Mouse (Mus musculus): ENCODE measurements around the gene Arsb. TPM values are rescaled to one million over a fixed set of nuclear protein-coding genes. Genes with fewer than 3 reads are reported as not detected.

Arsb gene
- total and polyA plus RNA-seq, 2 experiments, result 7.3 to 19.1 TPM

- Histone ChIP-seq H3K9ac (ENCODE audit: low read depth, low read length) (no peak overlapping the region), H3K27me3 (ENCODE audit: control insufficient read depth, insufficient read depth, low read length) (no peaks in the 10 kb centered on the region), H3K27ac (replicated peaks; ENCODE audit: insufficient read depth, low read depth, low read length) (no peak overlapping the region), H3K79me2 (ENCODE audit: control insufficient read depth, insufficient read depth, low read length) (no peaks in the 10 kb centered on the region), H3K4me3 (ENCODE audit: insufficient read depth, low read depth, low read length) (no peak overlapping the region), H3K4me1 (ENCODE audit: control insufficient read depth, insufficient read depth, low read length) (no peaks in the 10 kb centered on the region; the same call in 1 of the 2 replicates), H3K36me3 (ENCODE audit: control insufficient read depth, insufficient read depth, low read length) (no peaks in the 10 kb centered on the region; the same call in 1 of the 2 replicates)
- TF ChIP-seq POLR2A (IDR thresholded peaks at IDR 0.05; ENCODE audit: extremely low read depth, insufficient read depth, low read length) (no peak), CTCF (IDR thresholded peaks at IDR 0.05; ENCODE audit: low read depth, low read length) (no peak)
- no peak for DNase-seq (ENCODE audit: extremely low read depth, low read depth, low spot score)
- 72% methylated on average over 2 of the region's 2 CpGs for WGBS
These were observed 58.3 kb downstream of the Arsb start for GRCm38 (mm10) chr13:93829565-93830293.

GRCm38 (mm10) chr13:93830294-93830645 is 58.8 kb downstream of the Arsb start:
- WGBS, result 57% methylated on average over 6 of the region's 6 CpGs
- Histone ChIP-seq H3K27me3 (ENCODE audit: control insufficient read depth, insufficient read depth, low read length) (no peaks in the 10 kb centered on the region), H3K9ac (ENCODE audit: low read depth, low read length) (no peak overlapping the region), H3K27ac (replicated peaks; ENCODE audit: insufficient read depth, low read depth, low read length) (no peak overlapping the region), H3K36me3 (ENCODE audit: control insufficient read depth, insufficient read depth, low read length) (no peaks in the 10 kb centered on the region; the same call in 1 of the 2 replicates), H3K4me1 (ENCODE audit: control insufficient read depth, insufficient read depth, low read length) (no peaks in the 10 kb centered on the region; the same call in 1 of the 2 replicates), H3K79me2 (ENCODE audit: control insufficient read depth, insufficient read depth, low read length) (no peaks in the 10 kb centered on the region), H3K4me3 (ENCODE audit: insufficient read depth, low read depth, low read length) (no peak overlapping the region)
- TF ChIP-seq CTCF (IDR thresholded peaks at IDR 0.05; ENCODE audit: low read depth, low read length), result no peak
- TF ChIP-seq POLR2A (IDR thresholded peaks at IDR 0.05; ENCODE audit: extremely low read depth, insufficient read depth, low read length), result no peak
- no peak for DNase-seq (ENCODE audit: extremely low read depth, low read depth, low spot score)

GRCm38 (mm10) chr13:93837481-93838225 is 66.2 kb downstream of the Arsb start:
- no peak for DNase-seq (ENCODE audit: extremely low read depth, low read depth, low spot score)
- H3K9ac ChIP-seq (ENCODE audit: low read depth, low read length), result no peak overlapping the region
- H3K27me3 ChIP-seq (ENCODE audit: control insufficient read depth, insufficient read depth, low read length), result no peaks in the 10 kb centered on the region
- WGBS, result 94% methylated on average over 12 of the region's 12 CpGs
- H3K27ac ChIP-seq (replicated peaks; ENCODE audit: insufficient read depth, low read depth, low read length), result no peak overlapping the region
- peaks cover 5% of the 10 kb centered on the region; the same call in 1 of the 2 replicates for H3K4me1 ChIP-seq (ENCODE audit: control insufficient read depth, insufficient read depth, low read length)
- no peak overlapping the region for H3K4me3 ChIP-seq (ENCODE audit: insufficient read depth, low read depth, low read length)
- H3K79me2 ChIP-seq (ENCODE audit: control insufficient read depth, insufficient read depth, low read length), result no peaks in the 10 kb centered on the region
- TF ChIP-seq POLR2A (IDR thresholded peaks at IDR 0.05; ENCODE audit: extremely low read depth, insufficient read depth, low read length) (no peak), CTCF (IDR thresholded peaks at IDR 0.05; ENCODE audit: low read depth, low read length) (no peak)
- H3K36me3 ChIP-seq (ENCODE audit: control insufficient read depth, insufficient read depth, low read length), result no peaks in the 10 kb centered on the region

GRCm38 (mm10) chr13:93838431-93839136 is 67.2 kb downstream of the Arsb start:
- 49% methylated on average over 8 of the region's 8 CpGs for WGBS
- Histone ChIP-seq H3K79me2 (ENCODE audit: control insufficient read depth, insufficient read depth, low read length) (no peaks in the 10 kb centered on the region), H3K27ac (replicated peaks; ENCODE audit: insufficient read depth, low read depth, low read length) (no peak overlapping the region), H3K9ac (ENCODE audit: low read depth, low read length) (no peak overlapping the region), H3K4me3 (ENCODE audit: insufficient read depth, low read depth, low read length) (no peak overlapping the region), H3K4me1 (ENCODE audit: control insufficient read depth, insufficient read depth, low read length) (peaks cover 5% of the 10 kb centered on the region; the same call in 1 of the 2 replicates), H3K36me3 (ENCODE audit: control insufficient read depth, insufficient read depth, low read length) (no peaks in the 10 kb centered on the region), H3K27me3 (ENCODE audit: control insufficient read depth, insufficient read depth, low read length) (no peaks in the 10 kb centered on the region)
- TF ChIP-seq POLR2A (IDR thresholded peaks at IDR 0.05; ENCODE audit: extremely low read depth, insufficient read depth, low read length) (no peak), CTCF (IDR thresholded peaks at IDR 0.05; ENCODE audit: low read depth, low read length) (no peak)
- peak; percentile 70 for DNase-seq (ENCODE audit: extremely low read depth, low read depth, low spot score)

- H3K9ac ChIP-seq (ENCODE audit: low read depth, low read length), result no peak overlapping the region
- no peak for DNase-seq (ENCODE audit: extremely low read depth, low read depth, low spot score)
- TF ChIP-seq POLR2A (IDR thresholded peaks at IDR 0.05; ENCODE audit: extremely low read depth, insufficient read depth, low read length) (no peak), CTCF (IDR thresholded peaks at IDR 0.05; ENCODE audit: low read depth, low read length) (no peak)
- H3K4me1 ChIP-seq (ENCODE audit: control insufficient read depth, insufficient read depth, low read length), result peaks cover 5% of the 10 kb centered on the region; the same call in 1 of the 2 replicates
- WGBS, result 76% methylated on average over 10 of the region's 10 CpGs
- H3K4me3 ChIP-seq (ENCODE audit: insufficient read depth, low read depth, low read length), result no peak overlapping the region
- no peaks in the 10 kb centered on the region for H3K27me3 ChIP-seq (ENCODE audit: control insufficient read depth, insufficient read depth, low read length)
- H3K27ac ChIP-seq (replicated peaks; ENCODE audit: insufficient read depth, low read depth, low read length), result no peak overlapping the region
- H3K79me2 ChIP-seq (ENCODE audit: control insufficient read depth, insufficient read depth, low read length), result no peaks in the 10 kb centered on the region
- no peaks in the 10 kb centered on the region for H3K36me3 ChIP-seq (ENCODE audit: control insufficient read depth, insufficient read depth, low read length)
These were observed 67.8 kb downstream of the Arsb start for GRCm38 (mm10) chr13:93839137-93839630.
